15 mouse cellular contexts compared by ENCODE assay signal in genomic region chr19:5953201-5953770, GRCm38 (mm10). TPM values are rescaled to one million over a fixed set of nuclear protein-coding genes. Genes with fewer than 3 reads are reported as not detected.
DNase-seq lines count a peak whose midpoint lies in the region; ATAC-seq and TF ChIP-seq lines count a peak whose summit lies in the region.
"Had no signal": no experiment of that assay in that cellular context is flagged by ENCODE, and none has a peak within 500 bp of the region (broad histone marks: within the 10 kb centered on the region; RNA-seq: fewer than 3 reads in every experiment).

No protein-coding gene starts in this region.

- no peak overlapping the region for H3K9ac ChIP-seq in embryonic facial prominence, embryonic 12.5 days
- H3K9ac ChIP-seq in limb, embryonic 12.5 days (replicated peaks): no peak overlapping the region

- no peak overlapping the region for H3K27ac ChIP-seq in kidney, adult 2 months (ENCODE audit: insufficient read depth, low read depth, low read length)
- peak overlapping the region; percentile 69; the same call in 1 of the 2 replicates for H3K27ac ChIP-seq in embryonic facial prominence, embryonic 12.5 days
- H3K27ac ChIP-seq in limb, embryonic 12.5 days: 0 out of 2 replicates have a peak overlapping the region, but pooled peaks have one; percentile 0

- H3K36me3 ChIP-seq in kidney, adult 2 months (ENCODE audit: control insufficient read depth, insufficient read depth, low read length): no peaks in the 10 kb centered on the region
- H3K36me3 ChIP-seq in embryonic facial prominence, embryonic 12.5 days: peaks cover 68% of the 10 kb centered on the region
- H3K36me3 ChIP-seq in limb, embryonic 12.5 days: peaks cover 93% of the 10 kb centered on the region

- no peak for ATAC-seq in embryonic facial prominence, embryonic 12.5 days (ENCODE audit: insufficient number of reproducible peaks, insufficient read depth, low FRiP score, low TSS enrichment)
- no peak for ATAC-seq in limb, embryonic 12.5 days (ENCODE audit: insufficient number of reproducible peaks, insufficient read depth, low FRiP score, low TSS enrichment, low read depth)

- peaks cover 5% of the 10 kb centered on the region; the same call in 1 of the 2 replicates for H3K4me1 ChIP-seq in kidney, adult 2 months (ENCODE audit: control insufficient read depth, insufficient read depth, low read length)
- H3K4me1 ChIP-seq in embryonic facial prominence, embryonic 12.5 days: peaks cover 15% of the 10 kb centered on the region; the same call in 1 of the 2 replicates
- no peaks in the 10 kb centered on the region for H3K4me1 ChIP-seq in limb, embryonic 12.5 days (replicated peaks)

- H3K4me3 ChIP-seq in kidney, adult 2 months (ENCODE audit: insufficient read depth, low read depth, low read length): no peak overlapping the region
- no peak overlapping the region for H3K4me3 ChIP-seq in embryonic facial prominence, embryonic 12.5 days
- no peak overlapping the region for H3K4me3 ChIP-seq in limb, embryonic 12.5 days (replicated peaks)
- H3K4me3 ChIP-seq: erythroblast, embryonic 14.5 days had no signal

- WGBS in kidney, adult 2 months: 84% methylated on average over 19 of the region's 19 CpGs
- 92% methylated on average over 19 of the region's 19 CpGs for WGBS in embryonic facial prominence, embryonic 12.5 days
- WGBS in limb, embryonic 12.5 days: 92% methylated on average over 19 of the region's 19 CpGs

- TF ChIP-seq POLR2A in kidney, adult 2 months (IDR thresholded peaks at IDR 0.05; ENCODE audit: low read depth, low read length): no peak

- TF ChIP-seq CTCF in kidney, adult 2 months (conservative IDR thresholded peaks at IDR 0.05; ENCODE audit: insufficient read depth, insufficient read length, low read depth, low read length): no peak

- no peak overlapping the region for H3K4me2 ChIP-seq in embryonic facial prominence, embryonic 12.5 days (replicated peaks)
- H3K4me2 ChIP-seq in limb, embryonic 12.5 days: no peak overlapping the region
- H3K4me2 ChIP-seq: liver, embryonic 11.5 days had no signal

- H3K27me3 ChIP-seq in kidney, adult 2 months (replicated peaks; ENCODE audit: control insufficient read depth, insufficient read depth, low read length): no peaks in the 10 kb centered on the region
- H3K27me3 ChIP-seq in embryonic facial prominence, embryonic 12.5 days: no peaks in the 10 kb centered on the region
- H3K27me3 ChIP-seq in limb, embryonic 12.5 days: no peaks in the 10 kb centered on the region

- DNase-seq in adrenal gland, adult (ENCODE audit: inconsistent age in 2 of 2, low spot score in 1 of 2): peak; percentile 54 to 81
- DNase-seq in adrenal gland, postnatal 25 days: no peak
- peak; percentile 38 for DNase-seq in kidney, adult 2 months
- no peak for DNase-seq in kidney, adult 18-20 months
- DNase-seq in T-cell, adult 2 months (ENCODE audit: low spot score): no peak
- DNase-seq in cerebellum, postnatal 14 days: no peak
- DNase-seq: cerebellum, postnatal 25 days; kidney, postnatal 10 days; layer of hippocampus, postnatal 36 days had no signal

- H3K9me3 ChIP-seq in embryonic facial prominence, embryonic 12.5 days: no peaks in the 10 kb centered on the region
- no peaks in the 10 kb centered on the region for H3K9me3 ChIP-seq in limb, embryonic 12.5 days

RNA-seq across cellular contexts. Expression of gene Pola2, which starts 10.7 kb away (rescaled TPM):
- 28.4 and 29.6 TPM in 2 replicates for total RNA-seq in adrenal gland, postnatal 25 days (2021)
- 24.9 and 26.2 TPM in 2 replicates for polyA plus RNA-seq in kidney, adult 2 months (2012; rRNA removed)
- polyA plus RNA-seq in embryonic facial prominence, embryonic 12.5 days (2016; fragmentation: Nextera tagmentation; extraction: Ambion mirVana): 80.5 and 82.9 TPM in 2 replicates
- 91.5 and 91.9 TPM in 2 replicates for polyA plus RNA-seq in limb, embryonic 12.5 days (2016; fragmentation: Nextera tagmentation; extraction: Ambion mirVana)

RNA-seq across cellular contexts. Expression of gene Cdc42ep2, which starts 28.7 kb away (rescaled TPM):
- total RNA-seq in adrenal gland, postnatal 25 days (2021): 6.2 and 8.5 TPM in 2 replicates
- 12.0 and 12.2 TPM in 2 replicates for polyA plus RNA-seq in kidney, adult 2 months (2012; rRNA removed)
- polyA plus RNA-seq in embryonic facial prominence, embryonic 12.5 days (2016; fragmentation: Nextera tagmentation; extraction: Ambion mirVana): 3.6 and 4.2 TPM in 2 replicates
- 2.7 and 3.0 TPM in 2 replicates for polyA plus RNA-seq in limb, embryonic 12.5 days (2016; fragmentation: Nextera tagmentation; extraction: Ambion mirVana)
- total RNA-seq: granulocyte monocyte progenitor cell, adult 5-6 weeks had no signal

RNA-seq across cellular contexts. Expression of gene Slc22a20, which starts 32.7 kb away (rescaled TPM):
- not detected in 2 replicates for total RNA-seq in adrenal gland, postnatal 25 days (2021)
- not detected in 2 replicates for polyA plus RNA-seq in kidney, adult 2 months (2012; rRNA removed)
- polyA plus RNA-seq in embryonic facial prominence, embryonic 12.5 days (2016; fragmentation: Nextera tagmentation; extraction: Ambion mirVana): not detected in 2 replicates
- not detected in 2 replicates for polyA plus RNA-seq in limb, embryonic 12.5 days (2016; fragmentation: Nextera tagmentation; extraction: Ambion mirVana)
- total RNA-seq: granulocyte monocyte progenitor cell, adult 5-6 weeks; layer of hippocampus, postnatal 36 days had no signal
- polyA plus RNA-seq: erythroblast, embryonic 14.5 days; liver, embryonic 11.5 days; stomach, embryonic 14.5 days had no signal

RNA-seq across cellular contexts. Expression of gene Dpf2, which starts 40.5 kb away (rescaled TPM):
- total RNA-seq in adrenal gland, postnatal 25 days (2021): 88.9 and 103 TPM in 2 replicates
- 71.5 and 79.7 TPM in 2 replicates for polyA plus RNA-seq in kidney, adult 2 months (2012; rRNA removed)
- polyA plus RNA-seq in embryonic facial prominence, embryonic 12.5 days (2016; fragmentation: Nextera tagmentation; extraction: Ambion mirVana): 192 and 207 TPM in 2 replicates
- polyA plus RNA-seq in limb, embryonic 12.5 days (2016; fragmentation: Nextera tagmentation; extraction: Ambion mirVana): 192 and 199 TPM in 2 replicates

RNA-seq across cellular contexts. Expression of gene Tigd3, which starts 59.3 kb away (rescaled TPM):
- 1.3 and 2.0 TPM in 2 replicates for total RNA-seq in adrenal gland, postnatal 25 days (2021)
- polyA plus RNA-seq in kidney, adult 2 months (2012; rRNA removed): 0.52 and 0.73 TPM in 2 replicates
- polyA plus RNA-seq in embryonic facial prominence, embryonic 12.5 days (2016; fragmentation: Nextera tagmentation; extraction: Ambion mirVana): 5.3 and 6.3 TPM in 2 replicates
- polyA plus RNA-seq in limb, embryonic 12.5 days (2016; fragmentation: Nextera tagmentation; extraction: Ambion mirVana): 5.5 and 6.6 TPM in 2 replicates

Comparison
In these comparisons a context has a peak if more than half of its experiments do, and no peak if none do; other contexts are left out.
1. DNase-seq: peak in adrenal gland, adult (2 of 2) and kidney, adult 2 months (single experiment); none in adrenal gland, postnatal 25 days (single experiment), kidney, adult 18-20 months (single experiment), T-cell, adult 2 months (single experiment) and cerebellum, postnatal 14 days (0 of 2).